Mouse (Mus musculus) liver, adult 2 months (tissue): ENCODE results near the gene Rbp4. TPM values are rescaled to one million over a fixed set of nuclear protein-coding genes. Genes with fewer than 3 reads are reported as not detected.
A peak's percentile ranks its signal among the peaks of the same experiment; 100 is the strongest.

Experiments used
- DNase-seq: peaks from one replicate; pipeline ENCODE4 v3.0.0-alpha.2; 2011; ENCODE audit warnings: low read depth, low spot score; ENCODE audit errors: extremely low read depth
- H3K27ac ChIP-seq: fragments of 200-500 bp; replicated peaks from 2 replicates; pipeline ENCODE4 v1.5.1; 2012; ENCODE audit warnings: low read depth, mild to moderate bottlenecking, control low read depth, inconsistent platforms, low read length; ENCODE audit not compliant: insufficient read depth
- H3K27me3 ChIP-seq: fragments of 200-500 bp; 2 replicates; pipeline ENCODE4 v1.6.1; 2012; ENCODE audit warnings: mild to moderate bottlenecking, moderate library complexity, low read length, inconsistent platforms; ENCODE audit not compliant: control insufficient read depth, insufficient read depth
- H3K36me3 ChIP-seq: fragments of 200-500 bp; 2 replicates; pipeline ENCODE4 v1.6.1; 2012; ENCODE audit warnings: low read length, inconsistent platforms; ENCODE audit not compliant: control insufficient read depth, insufficient read depth
- H3K4me1 ChIP-seq: fragments of 200-500 bp; 2 replicates; pipeline ENCODE4 v1.6.1; 2011; ENCODE audit warnings: low read length; ENCODE audit not compliant: control insufficient read depth, insufficient read depth
- H3K4me3 ChIP-seq: fragments of 200-500 bp; 2 replicates; pipeline ENCODE4 v1.5.1; 2011; ENCODE audit warnings: low read depth, mild to moderate bottlenecking, control low read depth, low read length, moderate library complexity; ENCODE audit not compliant: insufficient read depth
- H3K79me2 ChIP-seq: fragments of 200-500 bp; 2 replicates; pipeline ENCODE4 v1.6.1; 2012; ENCODE audit warnings: inconsistent platforms, mild to moderate bottlenecking, low read length, moderate library complexity; ENCODE audit not compliant: control insufficient read depth, insufficient read depth
- H3K9ac ChIP-seq: fragments of 200-500 bp; 2 replicates; pipeline ENCODE4 v1.6.1; 2012; ENCODE audit warnings: low read depth, mild to moderate bottlenecking, control low read depth, inconsistent platforms, low read length
- CTCF ChIP-seq: fragments of 200-500 bp; IDR thresholded peaks from 2 replicates; pipeline ENCODE4 v1.5.1; 2011; ENCODE audit warnings: low read depth, low read length, control low read depth
- POLR2A ChIP-seq: fragments of 200-500 bp; IDR thresholded peaks from 2 replicates; pipeline ENCODE4 v1.6.1; 2011; ENCODE audit warnings: low read length, control low read depth; ENCODE audit not compliant: insufficient read depth; ENCODE audit errors: extremely low read depth
- WGBS: fragments of 180-500 bp; shearing (Covaris S2); methylation state at CpG from one replicate; pipeline ENCODE4 v1.1.7; 2018; 5-methylcytosine and 5-hydroxymethylcytosine counted together
- polyA plus RNA-seq: library from polyadenylated mRNA; depleted of rRNA; stranded (reverse); fragments of >200 nt; gene quantifications from 2 replicates; pipeline ENCODE4 v1.2.3, GENCODE M21; 2012
- total RNA-seq: library from RNA; depleted of rRNA; stranded (reverse); fragments of >200 nt; gene quantifications from 2 replicates; pipeline ENCODE4 v1.2.3, GENCODE M21; 2014

The Rbp4 gene
- total and polyA plus RNA-seq, 2 experiments: 2,479 to 5,105 TPM

DNA sequence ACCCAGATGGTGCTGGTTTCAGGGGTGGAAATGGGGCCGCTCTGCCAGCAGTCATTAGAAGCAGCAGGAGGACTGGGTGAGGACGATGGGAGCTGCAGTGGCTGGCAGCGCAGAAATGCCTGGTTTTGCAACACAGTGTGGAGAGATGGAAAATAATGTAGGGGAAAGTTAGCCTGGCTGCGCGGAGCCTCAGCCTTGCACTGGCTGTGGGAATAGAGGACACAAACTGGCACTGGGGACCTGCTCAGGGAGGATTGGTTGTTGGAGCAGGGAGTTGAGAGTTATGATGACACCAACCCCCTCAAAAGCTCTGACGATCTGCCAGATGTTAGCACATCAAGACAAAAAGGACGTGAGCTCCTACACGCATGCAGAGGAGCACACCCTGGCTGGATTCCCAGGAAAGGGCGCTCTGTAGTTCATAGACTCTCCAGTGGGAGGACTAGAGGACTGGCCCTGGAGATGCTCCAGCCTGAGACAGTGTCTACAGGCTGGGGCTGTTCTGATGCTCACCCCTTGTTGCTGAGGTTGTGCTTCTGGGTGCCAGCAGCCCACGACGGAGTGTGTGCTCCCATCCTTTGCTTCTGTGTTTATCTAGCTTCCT lies 38.0 kb downstream of the Rbp4 start:
- H3K9ac ChIP-seq: no peak overlapping the region
- WGBS: 17% methylated on average over 11 of the region's 11 CpGs
- H3K27me3 ChIP-seq: no peaks in the 10 kb centered on the region
- no peak overlapping the region for H3K27ac ChIP-seq
- DNase-seq: peak; percentile 80
- no peaks in the 10 kb centered on the region for H3K4me1 ChIP-seq
- no peaks in the 10 kb centered on the region for H3K79me2 ChIP-seq
- H3K4me3 ChIP-seq: no peak overlapping the region
- no peaks in the 10 kb centered on the region for H3K36me3 ChIP-seq
- TF ChIP-seq POLR2A: no peak
- peak; percentile 85 for TF ChIP-seq CTCF

- Histone ChIP-seq H3K4me3 (no peak overlapping the region), H3K27me3 (no peaks in the 10 kb centered on the region), H3K36me3 (no peaks in the 10 kb centered on the region), H3K79me2 (no peaks in the 10 kb centered on the region), H3K4me1 (no peaks in the 10 kb centered on the region), H3K9ac (no peak overlapping the region), H3K27ac (no peak overlapping the region)
- TF ChIP-seq CTCF (no peak), POLR2A (no peak)
- WGBS: 91% methylated on average over 4 of the region's 4 CpGs
- no peak for DNase-seq
Measured at GRCm38 (mm10) chr19:38085841-38086240, 39.2 kb downstream of the Rbp4 start.

DNA sequence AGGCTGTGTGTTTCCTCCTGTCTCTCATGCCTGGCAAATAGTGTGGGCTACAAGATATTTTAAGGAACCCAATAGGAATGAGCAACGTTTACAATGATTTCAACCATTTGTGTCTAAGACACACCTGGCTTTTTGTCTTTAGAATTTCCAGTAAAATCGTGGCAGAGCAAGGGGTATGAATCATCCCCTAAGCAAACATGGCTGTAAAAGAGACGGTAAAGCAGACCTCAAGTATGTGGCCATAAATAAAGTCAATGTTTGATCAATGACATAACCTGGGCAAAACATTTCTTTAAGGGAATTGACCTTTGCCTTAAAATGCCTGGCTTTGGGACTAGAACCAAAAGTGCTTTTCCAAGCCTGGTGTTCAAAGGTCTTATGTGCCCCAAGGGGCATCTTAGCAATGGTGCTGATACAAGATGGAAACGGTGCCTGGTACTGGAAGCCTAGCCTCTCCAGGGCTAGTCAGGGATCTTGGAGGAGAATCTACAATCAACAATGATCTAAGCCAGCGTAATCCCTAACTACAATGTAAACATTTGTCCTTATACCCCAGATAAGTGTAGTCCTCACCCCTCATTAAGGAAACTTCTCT lies 42.1 kb downstream of the Rbp4 start:
- no peak for DNase-seq
- Histone ChIP-seq H3K4me3 (no peak overlapping the region), H3K9ac (no peak overlapping the region), H3K79me2 (no peaks in the 10 kb centered on the region), H3K36me3 (no peaks in the 10 kb centered on the region), H3K4me1 (no peaks in the 10 kb centered on the region), H3K27ac (no peak overlapping the region), H3K27me3 (no peaks in the 10 kb centered on the region)
- TF ChIP-seq CTCF (no peak), POLR2A (no peak)
- 46% methylated on average over 5 of the region's 5 CpGs for WGBS

DNA sequence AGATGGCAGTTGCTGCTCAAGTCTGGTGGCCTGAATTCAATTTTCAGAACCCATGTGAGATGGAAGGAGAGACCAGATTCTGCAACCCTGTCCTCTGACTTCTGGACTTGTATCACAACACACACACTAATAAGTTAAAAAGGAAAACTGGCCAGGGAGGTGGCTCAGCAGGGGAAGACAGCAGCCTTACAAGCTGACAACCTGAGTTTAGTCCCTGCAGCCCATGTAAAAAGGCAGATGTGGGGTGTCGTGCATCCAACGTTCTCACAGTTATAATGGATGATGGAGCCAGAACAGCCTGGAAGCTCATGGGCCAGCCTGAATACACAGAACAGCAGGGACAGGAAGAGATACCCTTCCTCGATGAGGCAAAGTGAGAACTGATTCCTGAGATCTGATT lies 43.7 kb downstream of the Rbp4 start:
- no peak for DNase-seq
- TF ChIP-seq POLR2A (no peak), CTCF (no peak)

GRCm38 (mm10) chr19:38077851-38078540 lies 47.1 kb downstream of the Rbp4 start:
- H3K79me2 ChIP-seq: no peaks in the 10 kb centered on the region
- no peaks in the 10 kb centered on the region for H3K27me3 ChIP-seq
- no peak for TF ChIP-seq POLR2A
- H3K9ac ChIP-seq: no peak overlapping the region
- no peaks in the 10 kb centered on the region for H3K4me1 ChIP-seq
- H3K36me3 ChIP-seq: no peaks in the 10 kb centered on the region
- 20% methylated on average over 3 of the region's 3 CpGs for WGBS
- peak; percentile 48 for DNase-seq
- H3K4me3 ChIP-seq: no peak overlapping the region
- H3K27ac ChIP-seq: no peak overlapping the region

More for the DNA sequence above, 43.7 kb downstream of the Rbp4 start:
- H3K27ac ChIP-seq: no peak overlapping the region
- no peak overlapping the region for H3K4me3 ChIP-seq
- H3K36me3 ChIP-seq: no peaks in the 10 kb centered on the region
- no peaks in the 10 kb centered on the region for H3K27me3 ChIP-seq
- no peak overlapping the region for H3K9ac ChIP-seq
- no peaks in the 10 kb centered on the region for H3K79me2 ChIP-seq
- H3K4me1 ChIP-seq: no peaks in the 10 kb centered on the region
- WGBS: 77% methylated on average over 3 of the region's 3 CpGs

- 53% methylated on average over 2 of the region's 2 CpGs for whole genome bisulfite sequencing
- no peaks in the 10 kb centered on the region for H3K79me2 ChIP-seq
- no peak overlapping the region for H3K4me3 ChIP-seq
- H3K4me1 ChIP-seq: no peaks in the 10 kb centered on the region
- no peak for TF ChIP-seq POLR2A
- no peak for TF ChIP-seq CTCF
- H3K27me3 ChIP-seq: no peaks in the 10 kb centered on the region
- H3K9ac ChIP-seq: no peak overlapping the region
- peak; percentile 16 for DNase-seq
- no peak overlapping the region for H3K27ac ChIP-seq
- H3K36me3 ChIP-seq: no peaks in the 10 kb centered on the region
Measured at GRCm38 (mm10) chr19:38076251-38076650, 48.8 kb downstream of the Rbp4 start.
